Mouse (Mus musculus) stomach, postnatal 0 days (tissue): ENCODE results near the gene Gm44965.

Experiments used
- CTCF ChIP-seq: IDR thresholded peaks from 2 replicates; pipeline ENCODE4 v1.5.1; 2016; ENCODE audit warnings: antibody characterized with exemption, low read depth, mild to moderate bottlenecking, moderate library complexity
- EP300 ChIP-seq: optimal IDR thresholded peaks from 2 replicates; pipeline ENCODE3; 2016; ENCODE audit warnings: antibody characterized with exemption

DNA sequence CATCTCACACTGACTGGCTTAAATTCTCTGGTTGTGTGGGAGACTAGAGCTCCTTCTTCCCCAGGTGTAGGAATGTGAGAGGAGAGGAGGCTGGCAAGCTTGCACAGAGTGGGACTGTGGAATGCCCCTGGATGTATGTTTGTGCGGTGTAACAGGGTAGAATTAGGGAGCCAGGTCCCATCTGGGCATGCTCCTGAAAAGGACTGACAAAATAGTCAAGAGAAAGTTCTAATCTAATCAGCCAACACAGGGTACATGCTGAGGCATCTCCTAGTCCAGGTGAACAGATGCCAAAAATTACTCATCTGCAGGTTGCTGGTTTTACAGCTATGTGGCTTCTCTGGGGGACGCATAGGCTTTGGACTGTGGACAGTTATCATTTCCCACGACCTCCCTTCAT, 37.8 kb upstream of the Gm44965 start:
- TF ChIP-seq EP300 (no peak), CTCF (no peak)
